ENCODE assay signal across 9 mouse cellular contexts in the genomic region with DNA sequence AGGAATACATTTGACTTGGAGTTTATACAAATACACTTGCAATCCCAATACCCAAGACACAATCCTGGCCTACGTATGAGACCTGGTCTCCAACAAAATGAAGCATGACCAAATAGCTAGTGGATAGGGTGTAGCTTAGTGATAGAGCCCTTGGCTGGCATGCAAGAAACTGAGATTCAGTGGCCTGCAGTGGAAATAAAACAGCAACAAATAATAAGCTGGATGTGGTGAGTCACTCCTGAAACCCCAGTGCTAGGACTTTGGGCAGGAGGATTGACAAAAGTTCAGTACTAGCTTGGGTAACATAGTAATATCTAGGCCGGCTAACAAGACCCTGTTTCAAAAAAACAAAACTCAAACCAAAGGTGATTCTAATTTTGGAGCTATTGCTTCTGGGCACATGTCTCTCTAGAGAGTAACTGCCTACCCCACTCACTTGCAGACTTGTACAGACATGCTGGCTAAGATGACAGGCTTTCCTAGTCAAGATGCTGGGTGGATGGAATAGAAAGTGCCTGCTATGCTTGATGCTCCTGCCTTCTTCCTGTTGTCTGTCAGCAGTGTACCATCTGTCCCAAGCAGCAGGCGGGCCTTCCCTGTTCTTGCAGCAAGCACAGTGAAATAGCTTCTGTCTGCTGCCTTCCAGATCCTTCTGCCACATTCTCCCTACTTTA. TPM values are rescaled to one million over a fixed set of nuclear protein-coding genes. Genes with fewer than 3 reads are reported as not detected.
DNase-seq lines count a peak whose midpoint lies in the region; ATAC-seq and TF ChIP-seq lines count a peak whose summit lies in the region.
"Had no signal": no experiment of that assay in that cellular context is flagged by ENCODE, and none has a peak within 500 bp of the region (broad histone marks: within the 10 kb centered on the region; RNA-seq: fewer than 3 reads in every experiment).

No protein-coding gene starts in this region.

- H3K36me3 ChIP-seq in liver, embryonic 12.5 days: peaks cover 60% of the 10 kb centered on the region

- 0 out of 2 replicates have a peak, but pooled peaks have one; percentile 38 for TF ChIP-seq POLR2A in cortical plate, adult 2 months (IDR thresholded peaks at IDR 0.05; ENCODE audit: extremely low read depth, insufficient read depth, low read length)

- H3K9me3 ChIP-seq in liver, embryonic 12.5 days (replicated peaks): no peaks in the 10 kb centered on the region
- H3K9me3 ChIP-seq: liver, embryonic 13.5 days had no signal

- 72% methylated on average over 3 of the region's 3 CpGs for WGBS in liver, embryonic 12.5 days (ENCODE audit: insufficient replicate concordance)

- peak; percentile 28 for DNase-seq in gastrocnemius, postnatal 25 days
- DNase-seq in gastrocnemius, adult 18-20 months (ENCODE audit: low spot score): no peak
- DNase-seq in layer of hippocampus, adult 9-10 months (ENCODE audit: low spot score): peak; percentile 72
- DNase-seq in right cerebral cortex, postnatal 10 days (ENCODE audit: low spot score in 2 of 2): peak; percentile 80 to 93
- DNase-seq in spleen, postnatal 4 days (ENCODE audit: low spot score in 2 of 2): no peak
- DNase-seq in thymus, postnatal 14 days: no peak
- DNase-seq: liver, embryonic 13.5 days had no signal

- TF ChIP-seq CTCF in cortical plate, adult 2 months (IDR thresholded peaks at IDR 0.05; ENCODE audit: extremely low read depth, insufficient read depth, low read length): no peak

- peak overlapping the region; percentile 58 for H3K27ac ChIP-seq in cortical plate, adult 2 months (ENCODE audit: insufficient read depth, low read length)
- H3K27ac ChIP-seq in liver, embryonic 12.5 days: no peak overlapping the region
- H3K27ac ChIP-seq: liver, embryonic 13.5 days had no signal

- peaks cover 6% of the 10 kb centered on the region for H3K4me1 ChIP-seq in cortical plate, adult 2 months (ENCODE audit: control insufficient read depth, insufficient read depth, low read length)
- H3K4me1 ChIP-seq in liver, embryonic 12.5 days: no peaks in the 10 kb centered on the region
- H3K4me1 ChIP-seq: liver, embryonic 13.5 days had no signal

- H3K4me2 ChIP-seq in liver, embryonic 12.5 days: no peak overlapping the region
- H3K4me2 ChIP-seq: liver, embryonic 13.5 days had no signal

- H3K9ac ChIP-seq in liver, embryonic 12.5 days: no peak overlapping the region
- H3K9ac ChIP-seq: liver, embryonic 13.5 days had no signal

- no peak overlapping the region for H3K4me3 ChIP-seq in cortical plate, adult 2 months (ENCODE audit: insufficient read depth, low read length)
- no peak overlapping the region for H3K4me3 ChIP-seq in liver, embryonic 12.5 days
- H3K4me3 ChIP-seq: liver, embryonic 13.5 days had no signal

- ATAC-seq in liver, embryonic 12.5 days: no peak

- H3K27me3 ChIP-seq in liver, embryonic 12.5 days (replicated peaks): no peaks in the 10 kb centered on the region
- H3K27me3 ChIP-seq: liver, embryonic 13.5 days had no signal

RNA-seq across cellular contexts. Expression of a gene that starts 37.1 kb away (rescaled TPM):
- 10 to 100 TPM; 20.1 to 20.8 TPM for total RNA-seq in gastrocnemius, postnatal 25 days (2021)
- total RNA-seq in gastrocnemius, adult 18-20 months (2021): 10 to 100 TPM; 30.0 to 32.8 TPM
- polyA plus RNA-seq in cortical plate, adult 2 months (2012; rRNA removed): 29.2 and 30.5 TPM in 2 replicates
- polyA plus RNA-seq in liver, embryonic 12.5 days (2016; fragmentation: Nextera tagmentation; extraction: Ambion mirVana): 22.1 and 26.2 TPM in 2 replicates

RNA-seq across cellular contexts. Expression of a gene that starts 53.4 kb away (rescaled TPM):
- 10 to 100 TPM; 95.5 to 96.8 TPM for total RNA-seq in gastrocnemius, postnatal 25 days (2021)
- total RNA-seq in gastrocnemius, adult 18-20 months (2021): 100 to 1,000 TPM in 1 of 2 experiments, 10 to 100 TPM in 1; 89.8 to 104 TPM
- 131 and 146 TPM in 2 replicates for polyA plus RNA-seq in cortical plate, adult 2 months (2012; rRNA removed)
- 328 and 329 TPM in 2 replicates for polyA plus RNA-seq in liver, embryonic 12.5 days (2016; fragmentation: Nextera tagmentation; extraction: Ambion mirVana)

Comparison
In these comparisons a context has a peak if more than half of its experiments do, and no peak if none do; other contexts are left out.
1. DNase-seq: peak in gastrocnemius, postnatal 25 days (single experiment), layer of hippocampus, adult 9-10 months (single experiment) and right cerebral cortex, postnatal 10 days (2 of 2); none in gastrocnemius, adult 18-20 months (single experiment), spleen, postnatal 4 days (0 of 2) and thymus, postnatal 14 days (single experiment).